Mouse (Mus musculus) stomach, postnatal 0 days (tissue): ENCODE measurements at regions not wholly inside any gene's neighbourhood (a gene's known extent, or its start where the extent isn't known, plus 50 kb on each side); places are given as distances from the start of the nearest gene placed in this dataset.

Experiments used
- ATAC-seq: fragments of 200-750 bp; cut with Nextera tagmentation; 2 replicates; pipeline ENCODE4 v1.8.0; 2017; ENCODE audit not compliant: low FRiP score, low TSS enrichment
- DNase-seq: peaks from one replicate; pipeline ENCODE4 v3.0.0-alpha.2; 2016; ENCODE audit warnings: low spot score
- H3K27ac ChIP-seq: fragments of 300-500 bp; sonication (generic); replicated peaks from 2 replicates; pipeline ENCODE4 v1.5.1; 2014; ENCODE audit warnings: mild to moderate bottlenecking, control low read depth
- H3K27me3 ChIP-seq: fragments of 300-500 bp; sonication (generic); 2 replicates; pipeline ENCODE4 v1.6.1; 2014; ENCODE audit warnings: low read length; ENCODE audit not compliant: control insufficient read depth, insufficient read depth
- H3K36me3 ChIP-seq: fragments of 300-500 bp; sonication (generic); 2 replicates; pipeline ENCODE4 v1.6.1; 2014; ENCODE audit warnings: low read length, mixed read lengths; ENCODE audit not compliant: control insufficient read depth, insufficient read depth
- H3K4me1 ChIP-seq: fragments of 300-500 bp; sonication (generic); replicated peaks from 2 replicates; pipeline ENCODE4 v1.6.1; 2014; ENCODE audit warnings: antibody characterized with exemption; ENCODE audit not compliant: control insufficient read depth, insufficient read depth
- H3K4me2 ChIP-seq: fragments of 300-500 bp; sonication (generic); replicated peaks from 2 replicates; pipeline ENCODE4 v1.6.1; 2014; ENCODE audit warnings: low read depth, mild to moderate bottlenecking, control low read depth, moderate library complexity
- H3K4me3 ChIP-seq: fragments of 300-500 bp; sonication (generic); 2 replicates; pipeline ENCODE4 v1.5.1; 2014; ENCODE audit warnings: low read depth, low read length, control low read depth
- H3K9ac ChIP-seq: fragments of 300-500 bp; sonication (generic); 2 replicates; pipeline ENCODE4 v1.6.1; 2014; ENCODE audit warnings: mild to moderate bottlenecking, low read length, control low read depth, mixed read lengths
- H3K9me3 ChIP-seq: fragments of 300-500 bp; sonication (generic); 2 replicates; pipeline ENCODE4 v1.6.1; 2016; ENCODE audit warnings: low read length; ENCODE audit not compliant: control insufficient read depth
- CTCF ChIP-seq: IDR thresholded peaks from 2 replicates; pipeline ENCODE4 v1.5.1; 2016; ENCODE audit warnings: antibody characterized with exemption, low read depth, mild to moderate bottlenecking, moderate library complexity
- EP300 ChIP-seq: optimal IDR thresholded peaks from 2 replicates; pipeline ENCODE3; 2016; ENCODE audit warnings: antibody characterized with exemption
- WGBS: fragments of 180-500 bp; shearing (Covaris S2); extraction: QIAGEN DNeasy Blood & Tissue Kit; methylation state at CpG from one replicate; pipeline ENCODE4 v1.1.7; 2014; 5-methylcytosine and 5-hydroxymethylcytosine counted together

- Histone ChIP-seq H3K36me3 (no peaks in the 10 kb centered on the region), H3K27ac (no peak overlapping the region), H3K4me3 (no peak overlapping the region), H3K9ac (no peak overlapping the region), H3K4me1 (no peaks in the 10 kb centered on the region), H3K27me3 (no peaks in the 10 kb centered on the region), H3K9me3 (no peaks in the 10 kb centered on the region), H3K4me2 (no peak overlapping the region)
- TF ChIP-seq EP300: no peak
- TF ChIP-seq CTCF: no peak
- 73% methylated on average over 7 of the region's 7 CpGs for WGBS
- no peak for DNase-seq
- no peak for ATAC-seq
These were observed 75.5 kb downstream of the Enkur start for GRCm38 (mm10) chr2:21129621-21130020.

- no peak overlapping the region for H3K4me3 ChIP-seq
- no peak overlapping the region for H3K4me2 ChIP-seq
- WGBS: 61% methylated on average over 1 of the region's 1 CpGs
- no peak overlapping the region for H3K9ac ChIP-seq
- no peak for DNase-seq
- TF ChIP-seq EP300: no peak
- TF ChIP-seq CTCF: no peak
- H3K27me3 ChIP-seq: no peaks in the 10 kb centered on the region
- no peaks in the 10 kb centered on the region for H3K4me1 ChIP-seq
- H3K27ac ChIP-seq: no peak overlapping the region
- H3K9me3 ChIP-seq: no peaks in the 10 kb centered on the region
- no peaks in the 10 kb centered on the region for H3K36me3 ChIP-seq
- no peak for ATAC-seq
These were observed 78.6 kb downstream of the Enkur start for GRCm38 (mm10) chr2:21126531-21126930.

- H3K27me3 ChIP-seq: no peaks in the 10 kb centered on the region
- 58% methylated on average over 3 of the region's 3 CpGs for WGBS
- TF ChIP-seq CTCF: no peak
- no peak for TF ChIP-seq EP300
- no peak overlapping the region for H3K9ac ChIP-seq
- no peaks in the 10 kb centered on the region for H3K36me3 ChIP-seq
- H3K27ac ChIP-seq: no peak overlapping the region
- H3K4me2 ChIP-seq: no peak overlapping the region
- no peak for DNase-seq
- H3K4me1 ChIP-seq: no peaks in the 10 kb centered on the region
- no peaks in the 10 kb centered on the region for H3K9me3 ChIP-seq
- H3K4me3 ChIP-seq: no peak overlapping the region
- no peak for ATAC-seq
These were observed 82.7 kb downstream of the Enkur start for GRCm38 (mm10) chr2:21122421-21122820.

GRCm38 (mm10) chr2:21121663-21122062 is 83.5 kb downstream of the Enkur start:
- no peak for ATAC-seq
- Histone ChIP-seq H3K27ac (no peak overlapping the region), H3K4me3 (no peak overlapping the region), H3K9ac (no peak overlapping the region), H3K9me3 (no peaks in the 10 kb centered on the region), H3K4me2 (no peak overlapping the region), H3K27me3 (no peaks in the 10 kb centered on the region), H3K4me1 (no peaks in the 10 kb centered on the region), H3K36me3 (no peaks in the 10 kb centered on the region)
- DNase-seq: no peak
- TF ChIP-seq EP300 (no peak), CTCF (no peak)
- WGBS: 71% methylated on average over 1 of the region's 1 CpGs

GRCm38 (mm10) chr2:21116817-21117216 is 88.3 kb downstream of the Enkur start:
- Histone ChIP-seq H3K4me1 (no peaks in the 10 kb centered on the region), H3K4me3 (no peak overlapping the region), H3K27me3 (no peaks in the 10 kb centered on the region), H3K36me3 (no peaks in the 10 kb centered on the region), H3K4me2 (no peak overlapping the region), H3K9ac (no peak overlapping the region), H3K9me3 (no peaks in the 10 kb centered on the region), H3K27ac (no peak overlapping the region)
- ATAC-seq (no peak), DNase-seq (no peak)
- TF ChIP-seq EP300 (no peak), CTCF (no peak)
- 75% methylated on average over 5 of the region's 5 CpGs for WGBS

GRCm38 (mm10) chr2:21111527-21111926 is 93.6 kb downstream of the Enkur start:
- no peak overlapping the region for H3K4me3 ChIP-seq
- DNase-seq (no peak), ATAC-seq (no peak)
- H3K27ac ChIP-seq: no peak overlapping the region
- no peaks in the 10 kb centered on the region for H3K27me3 ChIP-seq
- no peaks in the 10 kb centered on the region for H3K36me3 ChIP-seq
- no peaks in the 10 kb centered on the region for H3K4me1 ChIP-seq
- H3K4me2 ChIP-seq: no peak overlapping the region
- H3K9me3 ChIP-seq: no peaks in the 10 kb centered on the region
- H3K9ac ChIP-seq: no peak overlapping the region
- WGBS: 92% methylated on average over 1 of the region's 1 CpGs
- TF ChIP-seq CTCF (no peak), EP300 (no peak)
